Mouse (Mus musculus) forebrain, embryonic 13.5 days (tissue): Measurements from ENCODE around the gene Tfpt. TPM values are rescaled to one million over a fixed set of nuclear protein-coding genes. Genes with fewer than 3 reads are reported as not detected.
"Not testable (repeated sequence)": the region's sequence is repeated elsewhere in the genome, so short reads cannot be mapped to it uniquely, and the experiment has no call there.

Experiments
- ATAC-seq: fragments of 200-750 bp; cut with Nextera tagmentation; 2 replicates; pipeline ENCODE4 v1.8.0; 2017
- H3K27ac ChIP-seq: fragments of 300-500 bp; sonication (generic); 2 replicates; pipeline ENCODE4 v1.5.1; 2015; ENCODE audit warnings: inconsistent platforms, mild to moderate bottlenecking, moderate library complexity
- H3K27me3 ChIP-seq: fragments of 300-500 bp; sonication (generic); 2 replicates; pipeline ENCODE4 v1.6.1; 2015; ENCODE audit warnings: mild to moderate bottlenecking, inconsistent platforms
- H3K36me3 ChIP-seq: fragments of 300-500 bp; sonication (generic); 2 replicates; pipeline ENCODE4 v1.6.1; 2015; ENCODE audit warnings: mild to moderate bottlenecking, inconsistent platforms; ENCODE audit not compliant: poor library complexity, severe bottlenecking
- H3K4me1 ChIP-seq: fragments of 300-500 bp; sonication (generic); 2 replicates; pipeline ENCODE4 v1.6.1; 2015; ENCODE audit warnings: inconsistent platforms
- H3K4me2 ChIP-seq: fragments of 300-500 bp; sonication (generic); 2 replicates; pipeline ENCODE4 v1.6.1; 2015; ENCODE audit warnings: inconsistent platforms, mild to moderate bottlenecking, moderate library complexity
- H3K4me3 ChIP-seq: fragments of 300-500 bp; sonication (generic); 2 replicates; pipeline ENCODE4 v1.5.1; 2015; ENCODE audit warnings: mild to moderate bottlenecking, inconsistent platforms
- H3K9ac ChIP-seq: fragments of 300-500 bp; sonication (generic); 2 replicates; pipeline ENCODE4 v1.6.1; 2015; ENCODE audit warnings: mild to moderate bottlenecking, inconsistent platforms
- H3K9me3 ChIP-seq: fragments of 300-500 bp; sonication (generic); replicated peaks from 2 replicates; pipeline ENCODE4 v1.6.1; 2016; ENCODE audit warnings: inconsistent platforms
- WGBS: fragments of 180-500 bp; shearing (Covaris S2); methylation state at CpG from one replicate; pipeline ENCODE4 v1.1.7; 2015; 5-methylcytosine and 5-hydroxymethylcytosine counted together
- polyA plus RNA-seq: library from polyadenylated mRNA; unstranded; fragments of >200 nt; fragmentation: Nextera tagmentation; extraction: Ambion mirVana; gene quantifications from 2 replicates; pipeline ENCODE4 v1.2.1, GENCODE M21; 2015

Gene Tfpt
- polyA plus RNA-seq, 1 experiment from 2014 or later = 31.3 TPM

DNA sequence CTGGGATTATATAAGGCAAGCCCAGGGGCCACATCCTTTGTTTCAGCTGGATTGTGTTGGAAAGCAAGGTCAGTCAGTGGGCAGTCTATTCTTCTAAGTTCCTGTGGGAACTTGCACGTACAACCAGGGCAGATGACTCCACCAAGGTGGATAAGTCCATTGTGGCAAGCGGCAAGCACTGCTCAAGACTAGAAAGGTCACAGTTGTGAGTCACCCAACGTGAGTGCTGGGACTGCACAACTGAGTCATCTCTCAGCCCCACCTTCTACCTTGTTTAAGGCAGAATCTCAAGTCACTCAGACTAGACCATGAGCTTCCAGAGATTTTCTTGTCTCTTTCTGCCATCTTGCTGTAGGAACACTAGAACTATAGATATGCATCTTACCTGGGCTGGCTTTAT lies 39.2 kb downstream of the Tfpt start:
- WGBS = 80% methylated on average over 3 of the region's 3 CpGs

DNA sequence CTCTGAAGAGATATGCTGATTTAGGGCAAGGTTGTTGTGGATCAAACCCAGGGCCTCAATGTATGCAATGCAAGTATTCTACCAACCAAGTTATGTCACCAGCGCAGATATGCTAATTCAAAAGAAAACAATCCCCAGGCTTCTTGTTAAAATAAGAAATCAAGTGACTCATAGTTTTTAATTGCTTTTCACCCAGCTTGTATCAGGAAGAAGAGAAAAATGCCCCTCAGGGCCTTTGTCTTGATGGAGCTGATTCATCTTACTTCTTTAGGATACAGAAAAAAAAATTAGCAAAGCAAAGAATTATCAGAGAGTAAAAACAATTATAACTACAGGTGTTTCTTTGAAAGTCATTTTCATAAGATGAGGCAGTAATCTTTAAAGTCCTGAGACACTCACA lies 42.4 kb downstream of the Tfpt start:
- WGBS = 72% methylated on average over 1 of the region's 1 CpGs
- H3K27me3 ChIP-seq = no peaks in the 10 kb centered on the region
- no peak overlapping the region for H3K27ac ChIP-seq
- H3K4me3 ChIP-seq = no peak overlapping the region
- H3K9ac ChIP-seq = no peak overlapping the region
- no peaks in the 10 kb centered on the region for H3K36me3 ChIP-seq
- H3K9me3 ChIP-seq = no peaks in the 10 kb centered on the region
- no peak overlapping the region for H3K4me2 ChIP-seq
- no peaks in the 10 kb centered on the region for H3K4me1 ChIP-seq
- no peak for ATAC-seq

More for the DNA sequence above, 39.2 kb downstream of the Tfpt start:
- H3K4me3 ChIP-seq = no peak overlapping the region
- H3K4me1 ChIP-seq = no peaks in the 10 kb centered on the region
- no peak overlapping the region for H3K27ac ChIP-seq
- H3K9me3 ChIP-seq = no peaks in the 10 kb centered on the region
- no peaks in the 10 kb centered on the region for H3K36me3 ChIP-seq
- no peak overlapping the region for H3K9ac ChIP-seq
- H3K4me2 ChIP-seq = no peak overlapping the region
- no peaks in the 10 kb centered on the region for H3K27me3 ChIP-seq
- no peak for ATAC-seq

- H3K27me3 ChIP-seq = no peaks in the 10 kb centered on the region
- no peak overlapping the region for H3K9ac ChIP-seq
- no peaks in the 10 kb centered on the region for H3K9me3 ChIP-seq
- ATAC-seq = no peak
- H3K4me3 ChIP-seq = no peak overlapping the region
- H3K36me3 ChIP-seq = no peaks in the 10 kb centered on the region
- no peak overlapping the region for H3K4me2 ChIP-seq
- WGBS = 2% methylated on average over 5 of the region's 5 CpGs
- no peak overlapping the region for H3K27ac ChIP-seq
- H3K4me1 ChIP-seq = no peaks in the 10 kb centered on the region
These were observed 43.5 kb downstream of the Tfpt start for GRCm38 (mm10) chr7:3586255-3586654.

DNA sequence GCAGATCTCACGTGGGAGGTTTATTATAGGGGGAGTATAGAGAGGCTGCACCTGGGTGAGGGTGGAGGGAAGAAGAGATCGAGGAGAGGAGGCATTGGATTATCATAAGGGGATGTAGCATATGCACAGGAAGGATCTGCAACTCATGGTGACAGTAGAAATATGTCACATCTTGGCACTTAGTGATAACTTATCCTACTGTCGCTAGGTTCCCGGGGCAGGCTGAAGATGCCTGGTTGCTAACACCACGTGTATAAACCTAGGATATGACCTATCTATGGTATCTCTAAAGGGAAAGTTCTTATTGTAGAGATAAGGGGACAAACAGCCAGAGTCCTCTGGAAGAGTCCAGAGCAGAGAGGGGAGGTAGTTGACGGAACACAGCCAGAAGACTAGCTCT lies 44.0 kb downstream of the Tfpt start:
- Histone ChIP-seq H3K4me3 (no peak overlapping the region), H3K27ac (no peak overlapping the region)
- WGBS = 17% methylated on average over 6 of the region's 6 CpGs

GRCm38 (mm10) chr7:3580029-3580428 lies 49.7 kb downstream of the Tfpt start:
- Histone ChIP-seq H3K4me1 (no peaks in the 10 kb centered on the region), H3K9ac (no peak overlapping the region), H3K27ac (no peak overlapping the region), H3K9me3 (no peaks in the 10 kb centered on the region), H3K4me2 (no peak overlapping the region), H3K4me3 (no peak overlapping the region), H3K36me3 (no peaks in the 10 kb centered on the region), H3K27me3 (no peaks in the 10 kb centered on the region)
- 79% methylated on average over 2 of the region's 2 CpGs for WGBS
- ATAC-seq = no peak

More for the DNA sequence above, 44.0 kb downstream of the Tfpt start:
- no peaks in the 10 kb centered on the region for H3K27me3 ChIP-seq
- no peak overlapping the region for H3K9ac ChIP-seq
- no peak overlapping the region for H3K4me2 ChIP-seq
- no peak for ATAC-seq
- H3K9me3 ChIP-seq = no peaks in the 10 kb centered on the region
- no peaks in the 10 kb centered on the region for H3K36me3 ChIP-seq
- H3K4me1 ChIP-seq = no peaks in the 10 kb centered on the region

GRCm38 (mm10) chr7:3578952-3579546 lies 50.7 kb downstream of the Tfpt start:
- H3K4me3 ChIP-seq = no peak overlapping the region
- 74% methylated on average over 6 of the region's 6 CpGs for WGBS
- no peak overlapping the region for H3K9ac ChIP-seq
- no peaks in the 10 kb centered on the region for H3K9me3 ChIP-seq
- no peaks in the 10 kb centered on the region for H3K4me1 ChIP-seq
- no peaks in the 10 kb centered on the region for H3K36me3 ChIP-seq
- no peak overlapping the region for H3K4me2 ChIP-seq
- H3K27ac ChIP-seq = no peak overlapping the region
- no peaks in the 10 kb centered on the region for H3K27me3 ChIP-seq
- no peak for ATAC-seq

- no peak overlapping the region for H3K4me3 ChIP-seq
- H3K27me3 ChIP-seq = no peaks in the 10 kb centered on the region
- no peak overlapping the region for H3K27ac ChIP-seq
- H3K4me2 ChIP-seq = no peak overlapping the region
- no peaks in the 10 kb centered on the region for H3K9me3 ChIP-seq
- H3K36me3 ChIP-seq = no peaks in the 10 kb centered on the region
- ATAC-seq = no peak
- H3K4me1 ChIP-seq = no peaks in the 10 kb centered on the region
- no peak overlapping the region for H3K9ac ChIP-seq
- 64% methylated on average over 2 of the region's 2 CpGs for WGBS
These were observed 51.5 kb downstream of the Tfpt start for GRCm38 (mm10) chr7:3578196-3578595.

DNA sequence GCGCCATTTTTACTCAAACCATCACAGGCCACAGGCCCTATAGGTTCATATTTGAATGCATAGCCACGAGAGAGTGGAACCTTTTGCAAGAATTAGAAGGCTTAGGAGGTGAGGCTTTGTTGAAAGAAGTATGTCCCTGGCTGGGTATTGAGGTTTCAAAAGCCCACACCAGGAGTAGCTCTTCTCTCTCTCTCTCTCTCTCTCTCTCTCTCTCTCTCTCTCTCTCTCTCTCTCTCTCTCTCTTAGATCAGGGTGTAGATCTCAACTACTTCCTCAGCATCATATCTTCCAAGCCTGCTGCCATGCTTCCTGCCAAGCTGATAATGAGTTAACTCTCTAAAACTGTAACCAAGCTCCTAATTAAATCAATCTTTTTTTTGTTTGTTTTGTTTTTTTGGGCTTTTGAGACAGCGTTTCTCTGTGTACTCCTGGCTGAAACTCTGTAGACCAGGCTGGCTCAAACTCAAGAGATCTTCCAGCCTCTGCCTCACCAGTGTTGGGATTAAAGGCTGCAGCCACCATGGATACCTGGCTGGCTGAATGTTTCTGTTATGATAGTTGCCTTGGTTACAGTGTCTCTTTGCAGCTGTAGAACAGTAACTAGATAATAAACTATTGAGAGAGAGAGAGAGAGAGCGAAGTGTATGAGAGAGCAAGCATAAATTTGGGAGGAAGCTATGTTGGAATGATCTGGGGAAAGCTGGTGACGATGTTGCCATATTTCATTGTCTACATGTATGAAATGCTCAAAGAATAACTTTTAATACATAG lies 53.2 kb downstream of the Tfpt start:
- no peaks in the 10 kb centered on the region for H3K4me1 ChIP-seq
- H3K4me3 ChIP-seq = no peak overlapping the region
- no peak overlapping the region for H3K4me2 ChIP-seq
- H3K27me3 ChIP-seq = no peaks in the 10 kb centered on the region
- H3K9ac ChIP-seq = no peak overlapping the region
- no peaks in the 10 kb centered on the region for H3K9me3 ChIP-seq
- ATAC-seq = no peak
- WGBS = 72% methylated on average over 5 of the region's 5 CpGs
- no peak overlapping the region for H3K27ac ChIP-seq
- H3K36me3 ChIP-seq = no peaks in the 10 kb centered on the region

- no peaks in the 10 kb centered on the region for H3K4me1 ChIP-seq
- no peaks in the 10 kb centered on the region for H3K36me3 ChIP-seq
- no peak for ATAC-seq
- WGBS = 61% methylated on average over 5 of the region's 5 CpGs
- H3K27ac ChIP-seq = no peak overlapping the region
- no peaks in the 10 kb centered on the region for H3K9me3 ChIP-seq
- H3K4me2 ChIP-seq = no peak overlapping the region
- no peaks in the 10 kb centered on the region for H3K27me3 ChIP-seq
- no peak overlapping the region for H3K9ac ChIP-seq
- H3K4me3 ChIP-seq = no peak overlapping the region
These were observed 55.5 kb downstream of the Tfpt start for GRCm38 (mm10) chr7:3574216-3574615.

DNA sequence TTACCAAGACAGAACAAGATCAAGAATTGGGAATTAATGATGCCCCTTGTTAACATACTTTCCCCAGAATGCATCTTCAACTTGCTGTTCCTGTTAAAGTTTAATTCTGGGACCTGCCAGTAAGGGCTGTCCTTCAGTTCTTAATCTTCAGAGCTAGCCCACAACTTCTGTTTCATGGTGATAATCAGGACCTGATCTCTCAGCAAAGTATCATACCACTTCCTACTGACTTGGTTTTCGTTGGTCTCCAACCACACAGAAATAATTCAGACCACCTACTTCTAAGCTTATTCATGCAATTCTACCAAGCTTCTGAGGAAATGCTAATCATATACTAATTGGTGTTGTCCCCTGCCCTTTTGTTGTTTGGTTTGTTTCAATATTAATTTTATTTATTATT lies 57.9 kb downstream of the Tfpt start:
- 83% methylated on average over 1 of the region's 1 CpGs for WGBS
- ATAC-seq = no peak
- Histone ChIP-seq H3K27me3 (no peaks in the 10 kb centered on the region), H3K4me1 (no peaks in the 10 kb centered on the region), H3K9ac (no peak overlapping the region), H3K36me3 (no peaks in the 10 kb centered on the region), H3K4me3 (no peak overlapping the region), H3K4me2 (no peak overlapping the region), H3K27ac (no peak overlapping the region), H3K9me3 (no peaks in the 10 kb centered on the region)

DNA sequence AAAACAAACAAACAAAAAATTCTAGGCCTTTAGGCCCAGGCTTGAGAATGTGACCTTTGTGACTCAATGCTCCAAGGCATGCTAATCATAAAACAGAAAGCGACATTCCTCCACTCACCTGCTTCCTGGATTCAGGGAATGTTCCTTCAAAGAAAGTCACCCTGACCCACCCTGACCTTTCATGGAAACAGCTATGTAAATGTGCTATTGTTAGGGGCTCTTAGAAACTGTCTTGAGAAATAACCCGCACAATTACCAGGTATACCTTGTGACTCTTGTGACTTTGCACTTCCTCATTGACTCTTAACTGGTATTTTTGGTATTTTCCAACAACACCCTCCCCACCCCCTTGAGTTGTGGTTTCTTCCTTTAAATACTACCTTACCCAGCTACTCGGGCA lies 59.1 kb downstream of the Tfpt start:
- H3K27me3 ChIP-seq, H3K4me2 ChIP-seq, H3K9me3 ChIP-seq, H3K27ac ChIP-seq, H3K4me3 ChIP-seq, H3K36me3 ChIP-seq, H3K9ac ChIP-seq, ATAC-seq, H3K4me1 ChIP-seq: not testable (repeated sequence)
- WGBS = 92% methylated on average over 3 of the region's 3 CpGs
